8 mouse cellular contexts compared by ENCODE assay signal in genomic region chr7:111692641-111693261, GRCm38 (mm10).
DNase-seq lines count a peak whose midpoint lies in the region; ATAC-seq lines count a peak whose summit lies in the region.

No protein-coding gene starts in this region.

- DNase-seq in embryo, embryonic 10 days (ENCODE audit: low spot score) = peak; percentile 24
- no peak for DNase-seq in embryo, embryonic 9.5 days (ENCODE audit: extremely low spot score)
- peak; percentile 50 to 60 for DNase-seq in frontal cortex, postnatal 36 days (ENCODE audit: low spot score in 2 of 2)
- DNase-seq in hindbrain, embryonic 11.5 days (ENCODE audit: low spot score) = peak; percentile 34
- peak; percentile 96 for DNase-seq in retina, postnatal 1 day
- no peak for DNase-seq in thymus, adult 18-20 months

- WGBS in hindbrain, embryonic 11.5 days = 77% methylated on average over 9 of the region's 9 CpGs
- 79% methylated on average over 9 of the region's 9 CpGs for WGBS in lung, embryonic 16.5 days

- ATAC-seq in hindbrain, embryonic 11.5 days (ENCODE audit: low FRiP score) = peak; percentile 40; the same call in 1 of the 2 replicates
- peak; percentile 36; the same call in 1 of the 2 replicates for ATAC-seq in lung, embryonic 16.5 days (ENCODE audit: low read depth)
- no peak for ATAC-seq in monocyte, adult 5-6 weeks (replicated peaks; ENCODE audit: insufficient number of reproducible peaks, low FRiP score, low TSS enrichment, poor library complexity, severe bottlenecking)

- H3K4me1 ChIP-seq in hindbrain, embryonic 11.5 days (replicated peaks; ENCODE audit: control insufficient read depth, insufficient read depth, low read length) = 0 out of 2 replicates have a peak, but pooled peaks cover 2% of the 10 kb centered on the region
- H3K4me1 ChIP-seq in lung, embryonic 16.5 days (replicated peaks; ENCODE audit: control insufficient read depth, insufficient read depth, low read length) = no peaks in the 10 kb centered on the region

- H3K4me2 ChIP-seq in hindbrain, embryonic 11.5 days (replicated peaks; ENCODE audit: low read depth, low read length) = no peak overlapping the region
- no peak overlapping the region for H3K4me2 ChIP-seq in lung, embryonic 16.5 days (ENCODE audit: low read depth, low read length)

- 0 out of 2 replicates have a peak overlapping the region, but pooled peaks have one; percentile 45 for H3K27ac ChIP-seq in hindbrain, embryonic 11.5 days (ENCODE audit: low read depth, low read length)
- H3K27ac ChIP-seq in lung, embryonic 16.5 days (ENCODE audit: low read length) = no peak overlapping the region

- no peaks in the 10 kb centered on the region for H3K9me3 ChIP-seq in hindbrain, embryonic 11.5 days (ENCODE audit: control insufficient read depth, low read length)
- no peaks in the 10 kb centered on the region for H3K9me3 ChIP-seq in lung, embryonic 16.5 days (ENCODE audit: control insufficient read depth, low read length)

- H3K36me3 ChIP-seq in hindbrain, embryonic 11.5 days (ENCODE audit: control insufficient read depth, insufficient read depth, low read length) = no peaks in the 10 kb centered on the region
- H3K36me3 ChIP-seq in lung, embryonic 16.5 days (ENCODE audit: control insufficient read depth, insufficient read depth, low read length) = no peaks in the 10 kb centered on the region

- no peak overlapping the region for H3K4me3 ChIP-seq in hindbrain, embryonic 11.5 days (ENCODE audit: low read depth, low read length)
- H3K4me3 ChIP-seq in lung, embryonic 16.5 days (ENCODE audit: low read length) = no peak overlapping the region

- no peak overlapping the region for H3K9ac ChIP-seq in hindbrain, embryonic 11.5 days (ENCODE audit: low read depth, low read length)
- H3K9ac ChIP-seq in lung, embryonic 16.5 days (ENCODE audit: low read length) = no peak overlapping the region

- H3K27me3 ChIP-seq in hindbrain, embryonic 11.5 days (ENCODE audit: control insufficient read depth, insufficient read depth, low read length) = no peaks in the 10 kb centered on the region
- no peaks in the 10 kb centered on the region for H3K27me3 ChIP-seq in lung, embryonic 16.5 days (ENCODE audit: control insufficient read depth, insufficient read depth, low read depth, low read length)

Comparison
In these comparisons a context has a peak if more than half of its experiments do, and no peak if none do; other contexts are left out.
1. DNase-seq: peak in embryo, embryonic 10 days (single experiment), frontal cortex, postnatal 36 days (2 of 2), hindbrain, embryonic 11.5 days (single experiment) and retina, postnatal 1 day (single experiment); none in embryo, embryonic 9.5 days (single experiment) and thymus, adult 18-20 months (0 of 2).